Mouse (Mus musculus) granulocyte monocyte progenitor cell, adult 5-6 weeks (primary cell): ENCODE results near the gene Lrba. TPM values are rescaled to one million over a fixed set of nuclear protein-coding genes. Genes with fewer than 3 reads are reported as not detected.

Experiments
- ATAC-seq: replicated peaks from 2 replicates; pipeline ENCODE4 v1.8.0; 2016; ENCODE audit warnings: mild to moderate bottlenecking, moderate TSS enrichment, inconsistent platforms; ENCODE audit not compliant: poor library complexity, severe bottlenecking
- total RNA-seq, 2 experiments: library from RNA; stranded (forward) in 1 of 2; stranded (reverse) in 1 of 2; fragments of 200-712, 200-1000 nt in 1 of 2; fragments of >200 nt in 1 of 2; fragmentation: Nextera tagmentation in 1 of 2; gene quantifications; 2 replicates each; pipeline ENCODE4 v1.2.3; 2014 to 2017

Lrba gene
- total RNA-seq, 2 experiments from 2014 or later: 15.8 to 19.3 TPM

GRCm38 (mm10) chr3:86252588-86252987 is 28.1 kb downstream of the Lrba start:
- ATAC-seq: no peak

- ATAC-seq: no peak
These were observed 28.6 kb downstream of the Lrba start for GRCm38 (mm10) chr3:86253071-86253470.

GRCm38 (mm10) chr3:86253791-86254190 is 29.3 kb downstream of the Lrba start:
- no peak for ATAC-seq

- ATAC-seq: peak; percentile 71
These were observed 43.7 kb downstream of the Lrba start for GRCm38 (mm10) chr3:86268074-86268702.

GRCm38 (mm10) chr3:86275651-86276050 is 51.2 kb downstream of the Lrba start:
- no peak for ATAC-seq

- ATAC-seq: no peak
These were observed 66.8 kb downstream of the Lrba start for GRCm38 (mm10) chr3:86291326-86291725.

GRCm38 (mm10) chr3:86294866-86295265 is 70.4 kb downstream of the Lrba start:
- ATAC-seq: no peak

- ATAC-seq: no peak; the same call in 1 of the 2 replicates
These were observed 71.7 kb downstream of the Lrba start for GRCm38 (mm10) chr3:86296214-86296613.

- no peak for ATAC-seq
These were observed 84.4 kb downstream of the Lrba start for GRCm38 (mm10) chr3:86308833-86309232.

GRCm38 (mm10) chr3:86310216-86310615 is 85.7 kb downstream of the Lrba start:
- ATAC-seq: no peak

- ATAC-seq: no peak
These were observed 86.9 kb downstream of the Lrba start for GRCm38 (mm10) chr3:86311406-86311805.

GRCm38 (mm10) chr3:86317636-86318035 is 93.2 kb downstream of the Lrba start:
- no peak for ATAC-seq

- ATAC-seq: no peak
These were observed 104.1 kb downstream of the Lrba start for GRCm38 (mm10) chr3:86328531-86328930.

GRCm38 (mm10) chr3:86343261-86343660 is 118.8 kb downstream of the Lrba start:
- no peak for ATAC-seq

- no peak for ATAC-seq
These were observed 138.0 kb downstream of the Lrba start for GRCm38 (mm10) chr3:86362486-86362885.

- ATAC-seq: no peak
These were observed 147.0 kb downstream of the Lrba start for GRCm38 (mm10) chr3:86371466-86371865.

GRCm38 (mm10) chr3:86375276-86375675 is 150.8 kb downstream of the Lrba start:
- ATAC-seq: no peak

GRCm38 (mm10) chr3:86382557-86382956 is 158.1 kb downstream of the Lrba start:
- ATAC-seq: no peak

GRCm38 (mm10) chr3:86385047-86385446 is 160.6 kb downstream of the Lrba start:
- ATAC-seq: no peak

GRCm38 (mm10) chr3:86386246-86386645 is 161.8 kb downstream of the Lrba start:
- no peak for ATAC-seq

GRCm38 (mm10) chr3:86423828-86424227 is 199.3 kb downstream of the Lrba start:
- no peak for ATAC-seq

GRCm38 (mm10) chr3:86426733-86427132 is 202.3 kb downstream of the Lrba start:
- ATAC-seq: no peak

GRCm38 (mm10) chr3:86443497-86443896 is 219.0 kb downstream of the Lrba start:
- ATAC-seq: no peak
